Mouse (Mus musculus) hindbrain, embryonic 10.5 days (tissue): ENCODE measurements at regions not wholly inside any gene's neighbourhood (a gene's known extent, or its start where the extent isn't known, plus 50 kb on each side); places are given as distances from the start of the nearest gene placed in this dataset.

Experiments used
- DNase-seq: peaks from one replicate; pipeline ENCODE4 v3.0.0-alpha.2; 2017; ENCODE audit warnings: low spot score
- H3K27ac ChIP-seq: fragments of 300-500 bp; sonication (generic); 2 replicates; pipeline ENCODE4 v1.5.1; 2016; ENCODE audit warnings: mild to moderate bottlenecking, moderate library complexity
- H3K27me3 ChIP-seq: fragments of 300-500 bp; sonication (generic); 2 replicates; pipeline ENCODE4 v1.6.1; 2016; ENCODE audit warnings: mild to moderate bottlenecking; ENCODE audit not compliant: poor library complexity, insufficient read depth, severe bottlenecking
- H3K36me3 ChIP-seq: fragments of 300-500 bp; sonication (generic); 2 replicates; pipeline ENCODE4 v1.6.1; 2016; ENCODE audit warnings: mild to moderate bottlenecking, moderate library complexity
- H3K4me1 ChIP-seq: fragments of 300-500 bp; sonication (generic); replicated peaks from 2 replicates; pipeline ENCODE4 v1.6.1; 2016; ENCODE audit warnings: mild to moderate bottlenecking
- H3K4me3 ChIP-seq: fragments of 300-500 bp; sonication (generic); 2 replicates; pipeline ENCODE4 v1.5.1; 2016; ENCODE audit warnings: mild to moderate bottlenecking, moderate library complexity
- H3K9me3 ChIP-seq: fragments of 300-500 bp; sonication (generic); 2 replicates; pipeline ENCODE4 v1.6.1; 2016; ENCODE audit warnings: mild to moderate bottlenecking, moderate library complexity
- WGBS: fragments of 180-500 bp; shearing (Covaris S2); methylation state at CpG from one replicate; pipeline ENCODE4 v1.1.7; 2016; 5-methylcytosine and 5-hydroxymethylcytosine counted together

GRCm38 (mm10) chr7:69398299-69398698 lies 649.3 kb upstream of the Arrdc4 start:
- Histone ChIP-seq H3K36me3 (no peaks in the 10 kb centered on the region), H3K27me3 (no peaks in the 10 kb centered on the region), H3K4me3 (no peak overlapping the region), H3K27ac (no peak overlapping the region), H3K4me1 (peaks cover 10% of the 10 kb centered on the region; the same call in 1 of the 2 replicates), H3K9me3 (no peaks in the 10 kb centered on the region)
- peak; percentile 21 for DNase-seq
- WGBS: 26% methylated on average over 4 of the region's 4 CpGs

GRCm38 (mm10) chr7:69396868-69397267 lies 647.8 kb upstream of the Arrdc4 start:
- no peak overlapping the region for H3K27ac ChIP-seq
- H3K4me3 ChIP-seq: no peak overlapping the region
- no peaks in the 10 kb centered on the region for H3K36me3 ChIP-seq
- H3K4me1 ChIP-seq: peaks cover 10% of the 10 kb centered on the region; the same call in 1 of the 2 replicates
- H3K27me3 ChIP-seq: no peaks in the 10 kb centered on the region
- 90% methylated on average over 2 of the region's 2 CpGs for WGBS
- H3K9me3 ChIP-seq: no peaks in the 10 kb centered on the region
- no peak for DNase-seq
